Mouse (Mus musculus) bone marrow, adult 2 months (tissue): ENCODE measurements around the gene Lfng. TPM values are rescaled to one million over a fixed set of nuclear protein-coding genes. Genes with fewer than 3 reads are reported as not detected.
A peak's percentile ranks its signal among the peaks of the same experiment; 100 is the strongest.

Experiments used
- H3K27ac ChIP-seq: fragments of 200-500 bp; 2 replicates; pipeline ENCODE4 v1.5.1; 2012; ENCODE audit warnings: low read depth, mild to moderate bottlenecking, control low read depth, inconsistent platforms, low read length; ENCODE audit not compliant: control insufficient read depth, poor library complexity, insufficient read depth
- H3K4me1 ChIP-seq: fragments of 200-500 bp; 2 replicates; pipeline ENCODE4 v1.6.1; 2011; ENCODE audit warnings: low read length; ENCODE audit not compliant: control insufficient read depth, insufficient read depth
- H3K4me3 ChIP-seq: fragments of 200-500 bp; replicated peaks from 2 replicates; pipeline ENCODE3; 2011; ENCODE audit warnings: mild to moderate bottlenecking, low read depth, low read length, control low read depth; ENCODE audit not compliant: control insufficient read depth
- CTCF ChIP-seq: fragments of 200-500 bp; IDR thresholded peaks from 2 replicates; pipeline ENCODE4 v1.5.1; 2011; ENCODE audit warnings: low read length, control low read depth; ENCODE audit not compliant: control insufficient read depth, insufficient read depth
- POLR2A ChIP-seq: fragments of 200-500 bp; IDR thresholded peaks from 2 replicates; pipeline ENCODE4 v1.6.1; 2011; ENCODE audit warnings: low read depth, mild to moderate bottlenecking, control low read depth, low read length, borderline replicate concordance; ENCODE audit not compliant: control insufficient read depth
- WGBS: fragments of 180-500 bp; shearing (Covaris S2); methylation state at CpG from one replicate; pipeline ENCODE4 v1.1.7; 2018; 5-methylcytosine and 5-hydroxymethylcytosine counted together
- polyA plus RNA-seq: library from polyadenylated mRNA; stranded (reverse); fragments of >200 nt; gene quantifications from 2 replicates; pipeline ENCODE4 v1.2.4, GENCODE M21; 2011; ENCODE audit warnings: low replicate concordance; ENCODE audit not compliant: missing spikeins, insufficient read depth, insufficient read length

Lfng gene
- 25.9 and 26.5 TPM in 2 replicates for polyA plus RNA-seq

- Histone ChIP-seq H3K4me1 (peaks cover 4% of the 10 kb centered on the region; the same call in 1 of the 2 replicates), H3K27ac (peak within 1 kb of the TSS; percentile 87), H3K4me3 (peak within 1 kb of the TSS; percentile 90)
- WGBS, result under 1% methylated on average over 91 of the region's 91 CpGs
- TF ChIP-seq POLR2A, result peak; percentile 99
- TF ChIP-seq CTCF, result peak; percentile 1; the same call in 1 of the 2 replicates
These were observed at the start of gene Lfng for GRCm38 (mm10) chr5:140607001-140607835. Lfng (plus strand) TSS chr5:140607320.

- Histone ChIP-seq H3K4me1 (no peaks in the 10 kb centered on the region; the same call in 1 of the 2 replicates), H3K27ac (no peak overlapping the region), H3K4me3 (no peak overlapping the region)
- 77% methylated on average over 9 of the region's 9 CpGs for WGBS
- TF ChIP-seq POLR2A (no peak), CTCF (no peak)
These were observed 44.5 kb upstream of the Lfng start for GRCm38 (mm10) chr5:140562601-140563000.

- TF ChIP-seq CTCF, result no peak
- no peak for TF ChIP-seq POLR2A
- H3K4me3 ChIP-seq, result no peak within 1 kb of the TSS
- no peak within 1 kb of the TSS for H3K27ac ChIP-seq
- 70% methylated on average over 4 of the region's 4 CpGs for WGBS
- H3K4me1 ChIP-seq, result no peaks in the 10 kb centered on the region; the same call in 1 of the 2 replicates
These were observed 42.2 kb upstream of the Lfng start, which contains the start of gene Grifin for GRCm38 (mm10) chr5:140564896-140565295. Grifin (minus strand) TSS chr5:140565071.

- 47% methylated on average over 5 of the region's 5 CpGs for WGBS
- Histone ChIP-seq H3K4me3 (no peak overlapping the region), H3K4me1 (no peaks in the 10 kb centered on the region; the same call in 1 of the 2 replicates), H3K27ac (no peak overlapping the region)
- TF ChIP-seq POLR2A, result no peak
- no peak for TF ChIP-seq CTCF
These were observed 41.7 kb upstream of the Lfng start for GRCm38 (mm10) chr5:140565451-140565850.

GRCm38 (mm10) chr5:140565856-140566255 lies 41.3 kb upstream of the Lfng start:
- no peak overlapping the region for H3K4me3 ChIP-seq
- no peaks in the 10 kb centered on the region; the same call in 1 of the 2 replicates for H3K4me1 ChIP-seq
- 64% methylated on average over 6 of the region's 6 CpGs for WGBS
- no peak overlapping the region for H3K27ac ChIP-seq
- TF ChIP-seq CTCF (peak; percentile 75), POLR2A (no peak)

- TF ChIP-seq POLR2A (no peak), CTCF (no peak)
- Histone ChIP-seq H3K4me3 (no peak overlapping the region), H3K4me1 (no peaks in the 10 kb centered on the region; the same call in 1 of the 2 replicates), H3K27ac (no peak overlapping the region)
- 74% methylated on average over 4 of the region's 4 CpGs for WGBS
These were observed 40.8 kb upstream of the Lfng start for GRCm38 (mm10) chr5:140566271-140566670.

- Histone ChIP-seq H3K4me3 (no peak overlapping the region), H3K4me1 (no peaks in the 10 kb centered on the region; the same call in 1 of the 2 replicates), H3K27ac (0 out of 2 replicates have a peak overlapping the region, but pooled peaks have one; percentile 1)
- TF ChIP-seq POLR2A, result no peak
- no peak for TF ChIP-seq CTCF
- 21% methylated on average over 11 of the region's 11 CpGs for WGBS
These were observed 39.8 kb upstream of the Lfng start for GRCm38 (mm10) chr5:140567321-140567720.

- Histone ChIP-seq H3K27ac (no peak overlapping the region), H3K4me1 (no peaks in the 10 kb centered on the region; the same call in 1 of the 2 replicates), H3K4me3 (no peak overlapping the region)
- TF ChIP-seq POLR2A, result no peak
- TF ChIP-seq CTCF, result no peak
- WGBS, result 69% methylated on average over 5 of the region's 5 CpGs
These were observed 39.4 kb upstream of the Lfng start for GRCm38 (mm10) chr5:140567751-140568150.
